Mouse (Mus musculus): ENCODE results near the gene Rps15. TPM values are rescaled to one million over a fixed set of nuclear protein-coding genes. Genes with fewer than 3 reads are reported as not detected.

Gene Rps15
- polyA plus RNA-seq, 1 experiment from 2014 or later: 668 TPM

GRCm38 (mm10) chr10:80341026-80341425 lies 48.8 kb downstream of the Rps15 start:
- Histone ChIP-seq H3K4me3 (no peak overlapping the region), H3K27ac (no peak overlapping the region), H3K36me3 (no peaks in the 10 kb centered on the region), H3K9me3 (replicated peaks) (no peaks in the 10 kb centered on the region), H3K9ac (no peak overlapping the region), H3K27me3 (peaks cover 65% of the 10 kb centered on the region), H3K4me2 (replicated peaks) (no peak overlapping the region), H3K4me1 (peaks cover 38% of the 10 kb centered on the region)
- no peak for ATAC-seq (ENCODE audit: low FRiP score)
- WGBS: 13% methylated on average over 21 of the region's 21 CpGs

- no peaks in the 10 kb centered on the region for H3K9me3 ChIP-seq (replicated peaks)
- WGBS: 2% methylated on average over 44 of the region's 47 CpGs
- 0 out of 2 replicates have a peak, but pooled peaks have one; percentile 3 for ATAC-seq (ENCODE audit: low FRiP score)
- H3K36me3 ChIP-seq: no peaks in the 10 kb centered on the region
- H3K4me1 ChIP-seq: peaks cover 38% of the 10 kb centered on the region
- H3K27ac ChIP-seq: no peak overlapping the region
- peaks cover 70% of the 10 kb centered on the region for H3K27me3 ChIP-seq
- H3K4me2 ChIP-seq (replicated peaks): peak overlapping the region; percentile 54
- H3K4me3 ChIP-seq: peak overlapping the region; percentile 33
- H3K9ac ChIP-seq: no peak overlapping the region
Observed at GRCm38 (mm10) chr10:80341491-80342304, 49.4 kb downstream of the Rps15 start.

- Histone ChIP-seq H3K4me1 (peaks cover 38% of the 10 kb centered on the region), H3K4me3 (peak overlapping the region; percentile 33), H3K4me2 (replicated peaks) (peak overlapping the region; percentile 54), H3K27ac (no peak overlapping the region), H3K9me3 (replicated peaks) (no peaks in the 10 kb centered on the region), H3K36me3 (no peaks in the 10 kb centered on the region), H3K27me3 (peaks cover 75% of the 10 kb centered on the region), H3K9ac (peak overlapping the region; percentile 45; the same call in 1 of the 2 replicates)
- WGBS: 2% methylated on average over 26 of the region's 26 CpGs
- ATAC-seq (ENCODE audit: low FRiP score): no peak
Observed at GRCm38 (mm10) chr10:80342305-80342748, 50.1 kb downstream of the Rps15 start.

- Histone ChIP-seq H3K4me2 (replicated peaks) (peak overlapping the region; percentile 54), H3K27me3 (peaks cover 81% of the 10 kb centered on the region), H3K4me3 (peak overlapping the region; percentile 33), H3K4me1 (peaks cover 38% of the 10 kb centered on the region), H3K9ac (peak overlapping the region; percentile 45; the same call in 1 of the 2 replicates), H3K9me3 (replicated peaks) (no peaks in the 10 kb centered on the region), H3K36me3 (no peaks in the 10 kb centered on the region), H3K27ac (no peak overlapping the region)
- peak; percentile 72 for ATAC-seq (ENCODE audit: low FRiP score)
- WGBS: under 1% methylated on average over 27 of the region's 33 CpGs
Observed at GRCm38 (mm10) chr10:80342749-80343424, 50.6 kb downstream of the Rps15 start.

- peak overlapping the region; percentile 33 for H3K4me3 ChIP-seq
- no peaks in the 10 kb centered on the region for H3K9me3 ChIP-seq (replicated peaks)
- no peak overlapping the region for H3K27ac ChIP-seq
- H3K4me1 ChIP-seq: peaks cover 43% of the 10 kb centered on the region
- no peak overlapping the region for H3K9ac ChIP-seq
- H3K36me3 ChIP-seq: no peaks in the 10 kb centered on the region
- H3K4me2 ChIP-seq (replicated peaks): peak overlapping the region; percentile 54
- peaks cover 87% of the 10 kb centered on the region for H3K27me3 ChIP-seq
- 29% methylated on average over 11 of the region's 13 CpGs for WGBS
- ATAC-seq (ENCODE audit: low FRiP score): peak; percentile 15
Observed at GRCm38 (mm10) chr10:80343425-80343895, 51.2 kb downstream of the Rps15 start.

Small RNAs within 50 kb of the gene (microRNA-seq; reads per million reads assigned to microRNA genes)
- 0.81 reads per million for gene Mir6911

Other genes with a start within 250 kb of the Rps15 start
- 449 and 484 TPM in 2 replicates for gene Gpx4, start 245.3 kb upstream of the Rps15 start, polyA plus RNA-seq (2016; fragmentation: Nextera tagmentation; extraction: Ambion mirVana)
- gene Sbno2, start 186.9 kb upstream of the Rps15 start, polyA plus RNA-seq (2016; fragmentation: Nextera tagmentation; extraction: Ambion mirVana): 15.1 TPM in 2 replicates
- gene Stk11, start 176.7 kb upstream of the Rps15 start, polyA plus RNA-seq (2016; fragmentation: Nextera tagmentation; extraction: Ambion mirVana): 13.1 and 16.1 TPM in 2 replicates
- gene Atp5d, start 153.8 kb upstream of the Rps15 start, polyA plus RNA-seq (2016; fragmentation: Nextera tagmentation; extraction: Ambion mirVana): 351 and 385 TPM in 2 replicates
- gene Cbarp, start 151.6 kb upstream of the Rps15 start, polyA plus RNA-seq (2016; fragmentation: Nextera tagmentation; extraction: Ambion mirVana): 18.4 and 22.3 TPM in 2 replicates
- 42.1 and 54.5 TPM in 2 replicates for gene Midn, start 144.2 kb upstream of the Rps15 start, polyA plus RNA-seq (2016; fragmentation: Nextera tagmentation; extraction: Ambion mirVana)
- 235 and 271 TPM in 2 replicates for gene Cirbp, start 126.5 kb upstream of the Rps15 start, polyA plus RNA-seq (2016; fragmentation: Nextera tagmentation; extraction: Ambion mirVana)
- 12.0 and 13.3 TPM in 2 replicates for gene 1600002K03Rik, start 119.5 kb upstream of the Rps15 start, polyA plus RNA-seq (2016; fragmentation: Nextera tagmentation; extraction: Ambion mirVana)
- gene Efna2, start 113.0 kb upstream of the Rps15 start, polyA plus RNA-seq (2016; fragmentation: Nextera tagmentation; extraction: Ambion mirVana): 49.3 and 50.5 TPM in 2 replicates
- 50.0 and 58.8 TPM in 2 replicates for gene Mum1, start 66.0 kb upstream of the Rps15 start, polyA plus RNA-seq (2016; fragmentation: Nextera tagmentation; extraction: Ambion mirVana)
- gene Ndufs7, start 43.3 kb upstream of the Rps15 start, polyA plus RNA-seq (2016; fragmentation: Nextera tagmentation; extraction: Ambion mirVana): 177 and 220 TPM in 2 replicates
- 26.6 and 29.6 TPM in 2 replicates for gene Gamt, start 31.4 kb upstream of the Rps15 start, polyA plus RNA-seq (2016; fragmentation: Nextera tagmentation; extraction: Ambion mirVana)
- gene Dazap1, start 31.0 kb upstream of the Rps15 start, polyA plus RNA-seq (2016; fragmentation: Nextera tagmentation; extraction: Ambion mirVana): 67.1 and 76.9 TPM in 2 replicates
- 170 and 191 TPM in 2 replicates for gene Apc2, start 3.5 kb downstream of the Rps15 start, polyA plus RNA-seq (2016; fragmentation: Nextera tagmentation; extraction: Ambion mirVana)
- gene 2310011J03Rik, start 28.1 kb downstream of the Rps15 start, polyA plus RNA-seq (2016; fragmentation: Nextera tagmentation; extraction: Ambion mirVana): 38.4 and 39.7 TPM in 2 replicates
- gene Pcsk4, start 37.0 kb downstream of the Rps15 start, polyA plus RNA-seq (2016; fragmentation: Nextera tagmentation; extraction: Ambion mirVana): 2.2 and 2.8 TPM in 2 replicates
- gene Reep6, start 37.5 kb downstream of the Rps15 start, polyA plus RNA-seq (2016; fragmentation: Nextera tagmentation; extraction: Ambion mirVana): 3.2 and 4.1 TPM in 2 replicates
- gene Adamtsl5, start 56.0 kb downstream of the Rps15 start, polyA plus RNA-seq (2016; fragmentation: Nextera tagmentation; extraction: Ambion mirVana): 0.38 and 0.77 TPM in 2 replicates
- 0.35 and 0.50 TPM in 2 replicates for gene Plk5, start 64.0 kb downstream of the Rps15 start, polyA plus RNA-seq (2016; fragmentation: Nextera tagmentation; extraction: Ambion mirVana)
- gene Mex3d, start 95.2 kb downstream of the Rps15 start, polyA plus RNA-seq (2016; fragmentation: Nextera tagmentation; extraction: Ambion mirVana): 21.4 and 24.8 TPM in 2 replicates
- 275 and 296 TPM in 2 replicates for gene Mbd3, start 107.1 kb downstream of the Rps15 start, polyA plus RNA-seq (2016; fragmentation: Nextera tagmentation; extraction: Ambion mirVana)
- gene Uqcr11, start 114.4 kb downstream of the Rps15 start, polyA plus RNA-seq (2016; fragmentation: Nextera tagmentation; extraction: Ambion mirVana): 312 and 406 TPM in 2 replicates
- 176 and 178 TPM in 2 replicates for gene Tcf3, start 141.2 kb downstream of the Rps15 start, polyA plus RNA-seq (2016; fragmentation: Nextera tagmentation; extraction: Ambion mirVana)
- 1.7 and 2.3 TPM in 2 replicates for gene Onecut3, start 202.4 kb downstream of the Rps15 start, polyA plus RNA-seq (2016; fragmentation: Nextera tagmentation; extraction: Ambion mirVana)
- gene Atp8b3, start 246.7 kb downstream of the Rps15 start, polyA plus RNA-seq (2016; fragmentation: Nextera tagmentation; extraction: Ambion mirVana): 0.93 and 1.1 TPM in 2 replicates

Data from hindbrain, embryonic 12.5 days (tissue).